Mouse (Mus musculus): ENCODE data around the gene Eif5a.

DNA sequence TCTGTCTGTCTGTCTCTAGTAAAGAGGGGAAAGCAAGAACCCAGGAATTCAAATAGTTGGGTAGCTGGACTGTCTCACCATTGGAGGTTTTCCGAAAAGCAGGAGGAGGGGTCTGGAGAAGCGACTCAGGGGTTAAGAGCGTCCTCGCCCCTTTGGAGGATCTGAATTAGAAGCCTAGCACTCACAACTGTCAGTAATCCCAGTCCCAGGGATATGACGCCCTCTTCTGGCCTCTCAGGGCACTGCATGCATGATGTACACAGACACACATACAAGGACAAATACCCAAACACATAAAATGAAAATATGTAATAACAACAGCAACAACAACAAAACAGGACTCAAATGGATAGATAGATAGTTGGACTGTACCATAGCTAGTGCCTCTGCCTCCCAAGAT lies 38.9 kb upstream of the Eif5a start:
- peak; percentile 41; the same call in 1 of the 2 replicates for TF ChIP-seq CTCF (IDR thresholded peaks at IDR 0.05; ENCODE audit: low read depth, low read length)
- no peak for TF ChIP-seq POLR2A (IDR thresholded peaks at IDR 0.05; ENCODE audit: extremely low read depth, insufficient read depth, low read length)

All from liver, adult 2 months (tissue).